Mouse (Mus musculus): Measurements from ENCODE around the gene Jak1.

Gene Jak1

DNA sequence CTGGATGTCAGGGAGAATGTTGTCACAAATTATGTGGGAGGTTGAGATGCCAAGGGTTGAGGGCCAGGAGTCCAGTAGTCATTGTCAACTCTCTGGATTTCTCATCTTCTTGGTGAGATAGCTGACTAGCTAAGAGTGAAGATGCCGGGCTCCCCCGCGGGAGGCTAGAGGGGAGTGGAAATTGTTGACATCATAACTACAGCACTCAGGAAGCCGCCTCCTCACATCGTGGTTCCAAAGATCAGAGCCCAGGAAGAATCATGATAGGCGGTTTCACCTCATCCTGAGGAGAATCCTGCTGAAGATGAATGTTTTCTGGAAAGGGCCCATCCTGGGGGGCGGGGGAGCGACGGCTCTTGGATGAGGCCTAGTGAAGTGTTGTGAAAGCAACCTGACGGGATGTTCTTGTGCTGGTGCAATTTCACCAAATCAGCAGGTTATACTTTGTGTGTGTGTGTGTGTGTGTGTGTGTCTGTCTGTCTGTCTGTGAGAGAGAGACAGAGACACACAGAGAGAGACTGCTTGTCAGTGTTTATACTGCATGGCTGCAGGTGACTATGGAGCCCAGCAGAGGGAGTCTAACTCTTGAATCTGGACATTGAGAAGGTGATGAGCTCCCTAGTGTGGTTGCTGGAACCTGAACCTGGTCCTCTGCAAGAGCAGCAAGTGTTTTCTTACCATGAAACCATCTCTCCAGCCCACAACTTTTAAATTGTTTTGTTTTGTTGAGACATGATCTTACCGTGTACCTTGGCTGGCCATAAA, 118.0 kb downstream of the Jak1 start:
- DNase-seq (ENCODE audit: low spot score), result no peak

DNA sequence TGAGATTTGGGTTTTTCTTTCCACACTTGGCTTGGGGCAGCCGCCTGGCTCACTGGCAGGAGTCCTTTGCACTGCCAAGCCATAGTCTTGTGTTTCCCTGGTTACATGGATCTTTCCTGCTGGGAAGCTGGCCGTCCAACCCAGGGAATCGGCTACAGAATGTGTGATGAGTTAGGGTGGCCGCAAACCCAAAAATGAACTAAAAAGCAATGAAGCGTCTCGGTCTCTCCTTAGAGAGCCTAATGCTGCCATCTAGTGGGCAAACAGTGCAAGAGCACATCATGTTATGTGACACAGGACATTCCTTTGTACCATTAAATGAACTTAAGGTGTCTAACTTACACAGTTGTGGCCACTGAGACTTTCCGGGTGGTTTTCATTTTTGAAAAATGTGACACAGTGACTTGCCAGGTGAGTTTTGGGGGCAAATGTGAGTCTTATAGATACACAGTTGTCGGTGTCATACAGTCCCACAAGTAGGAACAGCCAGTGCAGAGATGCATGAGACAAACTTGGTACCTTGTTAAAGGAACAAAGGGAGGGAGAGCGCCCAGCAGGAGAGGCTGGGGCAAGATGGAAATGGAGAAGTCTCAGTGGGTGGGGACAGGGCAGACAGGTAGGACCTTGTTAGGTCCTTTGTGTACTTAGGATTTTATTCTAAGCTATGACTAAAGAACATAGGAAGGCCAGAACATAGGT, 118.9 kb downstream of the Jak1 start:
- DNase-seq (ENCODE audit: low spot score), result peak; percentile 67

DNA sequence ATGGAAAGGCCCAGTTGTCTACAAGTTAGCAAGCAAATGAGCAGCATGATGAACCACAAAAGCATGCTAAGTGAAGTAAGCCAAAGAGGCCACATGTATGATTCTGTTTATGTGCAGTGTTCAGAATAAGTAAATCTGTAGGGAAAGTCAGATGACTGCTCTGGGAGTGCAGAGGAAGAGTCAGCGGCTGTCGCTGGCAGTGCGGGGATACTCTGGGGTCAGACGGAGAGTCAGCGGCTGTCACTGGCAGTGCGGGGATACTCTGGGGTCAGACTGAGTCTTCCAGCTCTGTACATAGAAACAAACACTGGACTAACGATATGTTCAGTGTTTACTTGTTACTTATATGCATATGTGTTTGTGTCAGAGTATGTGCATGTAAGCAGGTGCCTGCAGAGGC, 120.3 kb downstream of the Jak1 start:
- DNase-seq (ENCODE audit: low spot score), result no peak

DNA sequence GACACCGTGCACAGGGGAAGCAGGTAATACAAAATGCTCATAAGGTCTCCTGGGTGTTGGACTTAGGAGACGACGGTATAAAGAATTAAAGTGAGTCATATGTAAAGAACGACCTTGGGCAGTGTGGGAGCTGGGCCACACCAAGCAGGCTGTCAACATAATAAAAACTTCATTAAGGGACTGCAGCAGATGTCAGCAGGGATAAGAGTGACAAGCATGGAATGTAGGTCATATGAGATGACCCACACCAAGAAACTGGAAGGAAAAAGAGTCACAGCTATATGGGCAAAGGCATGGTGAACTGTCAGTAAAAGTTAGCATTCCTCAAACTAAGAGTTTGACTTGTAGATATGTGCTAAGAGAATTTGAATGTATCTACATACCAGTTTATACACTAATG, 120.7 kb downstream of the Jak1 start:
- no peak for DNase-seq (ENCODE audit: low spot score)

DNA sequence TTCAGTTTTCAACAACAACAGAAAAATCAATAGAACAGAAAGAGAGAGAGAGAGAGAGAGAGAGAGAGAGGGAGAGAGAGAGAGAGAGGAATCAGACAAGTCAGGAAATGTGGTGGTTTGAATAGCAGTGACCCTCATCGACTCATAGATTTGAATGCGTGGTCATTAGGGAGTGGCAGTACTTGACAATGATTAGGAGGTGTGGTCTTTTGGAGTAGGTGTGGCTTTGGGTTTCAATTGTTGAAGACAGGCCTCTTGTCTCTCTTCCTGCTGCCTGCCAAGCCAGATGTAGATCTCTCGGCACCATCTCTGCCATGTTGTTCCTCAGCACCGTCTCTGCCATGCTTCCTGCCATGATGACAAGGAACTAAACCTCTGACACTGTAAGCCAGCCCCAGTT, 121.2 kb downstream of the Jak1 start:
- no peak for DNase-seq (ENCODE audit: low spot score)

DNA sequence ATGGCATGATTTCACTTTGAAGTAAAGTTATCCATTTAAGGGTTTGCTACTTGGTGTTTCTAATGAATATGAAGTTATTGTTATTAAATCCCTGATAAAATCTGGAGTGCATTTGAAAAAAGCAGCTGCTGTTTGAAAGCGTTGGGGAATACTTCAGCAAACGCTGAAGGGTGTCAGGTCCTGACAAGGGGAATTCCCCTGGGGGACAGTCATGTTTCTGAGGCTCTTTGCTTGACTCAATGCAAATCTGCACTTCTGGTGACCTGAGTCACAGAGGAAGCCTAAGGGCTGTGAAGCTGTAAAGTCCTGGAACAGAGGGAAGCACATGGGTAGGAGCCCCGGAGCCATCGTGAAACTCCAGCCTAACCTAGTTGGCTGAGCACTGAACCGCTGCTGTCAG, 123.3 kb downstream of the Jak1 start:
- DNase-seq (ENCODE audit: low spot score), result no peak

DNA sequence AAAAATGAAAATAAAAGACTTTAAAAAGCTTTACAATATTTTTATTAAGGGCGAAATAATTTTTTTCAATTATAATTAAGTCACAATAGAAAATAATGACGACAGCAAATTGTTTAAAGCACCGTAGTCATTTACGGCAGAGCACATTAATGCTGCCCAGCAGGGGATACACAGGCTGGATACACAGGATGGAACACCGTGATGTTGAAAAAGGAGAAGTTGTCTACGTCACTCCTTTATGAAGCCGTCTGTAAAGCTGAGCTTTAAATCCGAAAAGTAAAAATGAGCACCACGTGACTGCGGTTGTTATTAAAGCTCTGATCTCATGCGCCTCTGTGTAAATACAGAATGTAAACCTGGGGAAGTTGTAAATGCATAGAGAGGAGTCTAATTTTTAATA, 127.1 kb downstream of the Jak1 start:
- no peak for DNase-seq (ENCODE audit: low spot score)

DNA sequence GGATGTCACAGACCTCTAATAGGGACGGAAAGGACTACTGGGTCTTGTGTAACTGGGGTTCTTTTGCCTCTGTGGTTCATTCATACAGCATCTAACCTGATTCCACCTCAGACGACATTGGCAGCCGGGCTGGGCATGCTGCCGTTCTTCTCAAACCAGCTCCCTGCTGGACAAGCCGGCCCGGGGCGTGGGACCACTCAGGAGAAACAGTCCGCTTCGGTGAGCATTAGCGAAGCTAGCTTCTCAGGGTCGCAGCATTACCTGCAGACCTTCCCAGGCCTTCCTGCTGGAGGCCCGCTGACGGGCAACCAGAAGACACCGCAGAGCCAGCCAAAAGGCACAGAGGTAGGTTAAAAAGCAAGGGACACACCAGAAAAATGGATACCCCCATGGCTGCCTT, 129.2 kb downstream of the Jak1 start:
- no peak for DNase-seq (ENCODE audit: low spot score)

DNA sequence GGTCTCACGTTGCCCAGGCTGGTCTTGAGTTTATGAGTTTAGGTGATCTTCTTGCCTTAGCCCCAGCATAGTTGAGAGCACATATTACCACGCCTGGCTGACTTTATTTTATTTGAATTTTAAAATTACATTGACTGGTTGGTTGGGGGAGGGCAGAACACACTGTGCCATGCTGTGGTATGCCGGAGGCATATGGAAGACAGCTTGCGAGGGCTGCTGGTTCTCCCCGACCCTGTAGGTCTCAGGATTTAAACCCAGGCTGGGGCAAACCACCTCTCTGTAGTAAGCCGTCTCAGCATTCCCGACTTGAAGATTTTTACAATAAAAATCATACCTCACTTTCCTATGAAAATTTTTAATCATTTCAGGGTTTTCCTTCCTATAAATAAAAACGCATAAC, 130.1 kb downstream of the Jak1 start:
- no peak for DNase-seq (ENCODE audit: low spot score)

DNA sequence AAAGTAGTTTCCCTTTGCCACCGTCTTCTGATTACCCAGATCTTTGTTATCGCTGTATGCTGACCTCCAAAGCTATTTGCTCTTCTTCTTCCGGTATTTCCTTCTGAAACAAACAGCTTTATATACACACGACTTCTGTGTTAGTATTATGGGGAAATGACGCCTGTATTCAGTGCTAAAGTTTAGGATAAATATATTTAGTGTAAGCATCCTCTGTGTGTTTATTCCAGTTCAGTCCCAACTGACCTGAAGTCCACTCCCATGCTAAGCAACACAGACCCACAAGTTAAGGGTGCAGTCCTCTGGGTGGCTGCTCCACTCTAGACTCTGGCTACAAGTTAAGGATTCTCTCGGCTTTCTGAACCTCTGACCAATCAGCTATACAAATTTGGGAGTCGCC, 144.1 kb downstream of the Jak1 start:
- DNase-seq (ENCODE audit: low spot score), result no peak

DNA sequence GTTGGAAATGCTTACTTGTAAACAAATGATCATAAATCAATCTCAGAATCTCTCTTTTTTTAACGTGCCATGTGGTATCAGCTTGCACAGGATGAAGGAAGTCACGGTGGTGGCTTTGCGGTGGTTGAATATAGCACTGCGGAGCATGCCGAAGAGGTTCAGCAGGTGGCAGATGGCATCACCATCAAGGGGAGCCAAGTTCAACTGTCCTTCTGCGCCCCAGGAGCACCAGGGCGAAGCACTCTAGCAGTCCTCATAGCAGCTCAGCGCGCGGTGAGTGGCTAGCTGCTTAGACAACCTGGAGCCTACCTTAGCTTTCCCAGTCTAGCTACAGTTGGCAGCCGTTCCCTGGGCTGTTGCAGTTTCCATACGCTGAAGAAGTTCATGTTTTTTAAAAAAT, 158.0 kb downstream of the Jak1 start:
- DNase-seq (ENCODE audit: low spot score), result no peak
